Mouse (Mus musculus) cerebellum, postnatal 14 days (tissue): ENCODE measurements around the gene Sbk1.

Experiments
- DNase-seq, 2 experiments: peaks; one replicate each; pipeline ENCODE4 v3.0.0; 2021; ENCODE audit warnings: mixed read lengths in 2 of 2

Gene Sbk1

DNA sequence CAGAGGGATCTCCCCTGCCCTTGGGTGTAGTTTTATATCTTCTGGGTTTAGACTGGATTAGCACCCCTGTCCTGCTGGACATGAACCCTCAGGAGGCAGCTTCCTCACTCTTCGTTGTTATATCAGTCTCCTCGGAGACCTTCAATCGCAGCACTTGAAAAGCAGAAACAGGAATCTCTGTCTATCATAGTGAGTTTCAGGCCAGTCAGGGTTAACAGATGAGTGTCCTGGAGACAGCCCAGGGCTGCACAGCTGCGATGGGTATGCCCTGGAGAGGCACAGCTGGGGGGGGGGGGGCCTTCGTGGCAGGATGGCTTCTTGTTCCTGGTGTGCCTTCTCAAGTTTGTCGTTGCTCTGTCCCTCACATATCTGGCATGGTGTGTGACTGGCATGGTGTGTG, 68.5 kb downstream of the Sbk1 start:
- DNase-seq, result no peak
